In the genomic region with DNA sequence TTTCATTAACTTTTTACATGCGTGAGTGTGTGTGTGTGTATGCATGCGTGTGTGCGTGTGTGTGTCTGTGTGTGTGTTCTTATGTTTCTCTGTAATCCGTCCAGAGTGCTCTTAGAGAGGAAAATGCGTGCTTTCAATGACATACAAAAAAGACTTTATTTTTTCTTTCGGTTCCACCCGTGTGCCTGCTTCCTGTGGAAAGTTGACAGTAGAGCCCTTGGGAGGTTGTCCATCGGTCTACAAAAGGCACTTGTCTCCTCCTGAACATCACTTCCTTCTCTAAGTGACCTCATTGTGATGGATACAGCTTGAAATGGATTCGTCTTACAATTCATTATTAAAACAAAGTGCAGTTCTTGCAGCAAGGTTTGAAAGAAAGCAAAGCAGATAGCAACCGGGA, we compare ENCODE assay signal across 11 mouse cellular contexts. TPM values are rescaled to one million over a fixed set of nuclear protein-coding genes. Genes with fewer than 3 reads are reported as not detected.
DNase-seq lines count a peak whose midpoint lies in the region; ATAC-seq lines count a peak whose summit lies in the region.
"Had no signal": no experiment of that assay in that cellular context is flagged by ENCODE, and none has a peak within 500 bp of the region (broad histone marks: within the 10 kb centered on the region; RNA-seq: fewer than 3 reads in every experiment).

No protein-coding gene starts in this region.

- H3K27me3 ChIP-seq in heart, embryonic 12.5 days (replicated peaks): peaks cover 22% of the 10 kb centered on the region
- H3K27me3 ChIP-seq in midbrain, embryonic 12.5 days: peaks cover 33% of the 10 kb centered on the region
- peaks cover 7% of the 10 kb centered on the region for H3K27me3 ChIP-seq in midbrain, embryonic 16.5 days (ENCODE audit: control insufficient read depth, insufficient read depth, low read depth, low read length)
- H3K27me3 ChIP-seq in intestine, embryonic 14.5 days (replicated peaks; ENCODE audit: control insufficient read depth, insufficient read depth, low read length): no peaks in the 10 kb centered on the region
- H3K27me3 ChIP-seq in stomach, embryonic 14.5 days (ENCODE audit: control insufficient read depth, insufficient read depth, low read length): no peaks in the 10 kb centered on the region

- no peaks in the 10 kb centered on the region for H3K36me3 ChIP-seq in heart, embryonic 12.5 days
- no peaks in the 10 kb centered on the region for H3K36me3 ChIP-seq in midbrain, embryonic 12.5 days
- no peaks in the 10 kb centered on the region for H3K36me3 ChIP-seq in midbrain, embryonic 16.5 days (ENCODE audit: control insufficient read depth, insufficient read depth, low read length)
- no peaks in the 10 kb centered on the region for H3K36me3 ChIP-seq in intestine, embryonic 14.5 days (ENCODE audit: control insufficient read depth, insufficient read depth, low read length)
- H3K36me3 ChIP-seq in stomach, embryonic 14.5 days (ENCODE audit: control insufficient read depth, insufficient read depth, low read length): no peaks in the 10 kb centered on the region

- H3K27ac ChIP-seq in heart, embryonic 12.5 days (ENCODE audit: poor library complexity, severe bottlenecking): no peak overlapping the region
- no peak overlapping the region for H3K27ac ChIP-seq in midbrain, embryonic 12.5 days (replicated peaks)
- H3K27ac ChIP-seq in midbrain, embryonic 16.5 days (ENCODE audit: low read length): no peak overlapping the region
- no peak overlapping the region for H3K27ac ChIP-seq in intestine, embryonic 14.5 days (ENCODE audit: low read depth)
- H3K27ac ChIP-seq in stomach, embryonic 14.5 days (ENCODE audit: low read length): no peak overlapping the region

- H3K4me1 ChIP-seq in heart, embryonic 12.5 days (replicated peaks): peaks cover 25% of the 10 kb centered on the region
- H3K4me1 ChIP-seq in midbrain, embryonic 12.5 days: 0 out of 2 replicates have a peak, but pooled peaks cover 7% of the 10 kb centered on the region
- H3K4me1 ChIP-seq in midbrain, embryonic 16.5 days (ENCODE audit: control insufficient read depth, insufficient read depth, low read length): no peaks in the 10 kb centered on the region
- peaks cover 9% of the 10 kb centered on the region; the same call in 1 of the 2 replicates for H3K4me1 ChIP-seq in intestine, embryonic 14.5 days (replicated peaks; ENCODE audit: control insufficient read depth, insufficient read depth, low read length)
- peaks cover 7% of the 10 kb centered on the region; the same call in 1 of the 2 replicates for H3K4me1 ChIP-seq in stomach, embryonic 14.5 days (ENCODE audit: control insufficient read depth, insufficient read depth, low read length)

- no peaks in the 10 kb centered on the region for H3K9me3 ChIP-seq in heart, embryonic 12.5 days (replicated peaks)
- H3K9me3 ChIP-seq in midbrain, embryonic 12.5 days: no peaks in the 10 kb centered on the region
- no peaks in the 10 kb centered on the region for H3K9me3 ChIP-seq in midbrain, embryonic 16.5 days (replicated peaks; ENCODE audit: control insufficient read depth, low read length, poor library complexity, severe bottlenecking)
- H3K9me3 ChIP-seq in intestine, embryonic 14.5 days (ENCODE audit: control insufficient read depth, low read length): no peaks in the 10 kb centered on the region
- H3K9me3 ChIP-seq in stomach, embryonic 14.5 days (ENCODE audit: control insufficient read depth, low read depth, low read length): no peaks in the 10 kb centered on the region

- 54% methylated on average over 10 of the region's 10 CpGs for WGBS in heart, embryonic 12.5 days
- 74% methylated on average over 10 of the region's 10 CpGs for WGBS in midbrain, embryonic 12.5 days
- 67% methylated on average over 10 of the region's 10 CpGs for WGBS in midbrain, embryonic 16.5 days
- WGBS in intestine, embryonic 14.5 days: 56% methylated on average over 10 of the region's 10 CpGs
- WGBS in stomach, embryonic 14.5 days: 60% methylated on average over 10 of the region's 10 CpGs

- ATAC-seq in heart, embryonic 12.5 days (ENCODE audit: insufficient number of reproducible peaks, low FRiP score): no peak
- ATAC-seq in midbrain, embryonic 12.5 days (ENCODE audit: low FRiP score, low read depth): no peak
- no peak for ATAC-seq in midbrain, embryonic 16.5 days
- ATAC-seq in intestine, embryonic 14.5 days (replicated peaks; ENCODE audit: low FRiP score, low TSS enrichment, low read depth): no peak
- ATAC-seq in stomach, embryonic 14.5 days (ENCODE audit: insufficient number of reproducible peaks, insufficient read depth, low FRiP score, low read depth): no peak

- no peak overlapping the region for H3K9ac ChIP-seq in heart, embryonic 12.5 days
- no peak overlapping the region for H3K9ac ChIP-seq in midbrain, embryonic 12.5 days (replicated peaks)
- no peak overlapping the region for H3K9ac ChIP-seq in midbrain, embryonic 16.5 days (ENCODE audit: low read depth, low read length)
- H3K9ac ChIP-seq in intestine, embryonic 14.5 days (ENCODE audit: low read length): no peak overlapping the region
- H3K9ac ChIP-seq in stomach, embryonic 14.5 days (replicated peaks; ENCODE audit: low read depth, low read length): no peak overlapping the region

- H3K4me3 ChIP-seq in heart, embryonic 12.5 days: no peak overlapping the region
- no peak overlapping the region for H3K4me3 ChIP-seq in midbrain, embryonic 12.5 days
- H3K4me3 ChIP-seq in midbrain, embryonic 16.5 days (ENCODE audit: low read depth, low read length): no peak overlapping the region
- H3K4me3 ChIP-seq in intestine, embryonic 14.5 days (ENCODE audit: low read depth, low read length): 0 out of 2 replicates have a peak overlapping the region, but pooled peaks have one; percentile 13
- 0 out of 2 replicates have a peak overlapping the region, but pooled peaks have one; percentile 1 for H3K4me3 ChIP-seq in stomach, embryonic 14.5 days (ENCODE audit: low read depth, low read length)

- no peak for DNase-seq in heart, adult 8-10 months (ENCODE audit: low spot score)
- DNase-seq in intestine, embryonic 14.5 days (ENCODE audit: low spot score): no peak
- DNase-seq in cerebellum, adult 11-12 months: no peak
- no peak for DNase-seq in spleen, adult 12 weeks (ENCODE audit: low spot score)
- DNase-seq: cerebellum, adult 2 months; gastrocnemius, postnatal 14 days; left cerebral cortex, postnatal 4 days had no signal

- H3K4me2 ChIP-seq in heart, embryonic 12.5 days: peak overlapping the region; percentile 49
- H3K4me2 ChIP-seq in midbrain, embryonic 12.5 days (replicated peaks): 0 out of 2 replicates have a peak overlapping the region, but pooled peaks have one; percentile 14
- no peak overlapping the region for H3K4me2 ChIP-seq in midbrain, embryonic 16.5 days (ENCODE audit: low read length)
- peak overlapping the region; percentile 41 for H3K4me2 ChIP-seq in intestine, embryonic 14.5 days (ENCODE audit: low read length)
- peak overlapping the region; percentile 28; the same call in 1 of the 2 replicates for H3K4me2 ChIP-seq in stomach, embryonic 14.5 days (replicated peaks; ENCODE audit: low read depth, low read length)

RNA-seq across cellular contexts. Expression of a gene that starts 1.6 kb away (rescaled TPM):
- polyA plus RNA-seq in heart, embryonic 12.5 days (2016; fragmentation: Nextera tagmentation; extraction: Ambion mirVana): 13.8 and 15.1 TPM in 2 replicates
- 10 to 100 TPM; 14.7 to 16.0 (median 15.3) TPM for total RNA-seq in heart, adult 8-10 months (2022)
- polyA plus RNA-seq in midbrain, embryonic 12.5 days (2016; fragmentation: Nextera tagmentation; extraction: Ambion mirVana): 6.8 and 7.7 TPM in 2 replicates
- 15.0 and 20.2 TPM in 2 replicates for polyA plus RNA-seq in midbrain, embryonic 16.5 days (2015; fragmentation: Nextera tagmentation; extraction: Ambion mirVana)
- 13.9 and 15.6 TPM in 2 replicates for polyA plus RNA-seq in intestine, embryonic 14.5 days (2014; fragmentation: Nextera tagmentation; extraction: Ambion mirVana)
- 13.5 and 17.4 TPM in 2 replicates for polyA plus RNA-seq in stomach, embryonic 14.5 days (2014; fragmentation: Nextera tagmentation; extraction: Ambion mirVana)

Comparison
In these comparisons a context has a peak if more than half of its experiments do, and no peak if none do; other contexts are left out.
1. H3K4me3 ChIP-seq: peak in intestine, embryonic 14.5 days (single experiment) and stomach, embryonic 14.5 days (single experiment); none in heart, embryonic 12.5 days (single experiment), midbrain, embryonic 12.5 days (single experiment) and midbrain, embryonic 16.5 days (single experiment).